Mouse (Mus musculus): ENCODE measurements around the gene Cabin1. TPM values are rescaled to one million over a fixed set of nuclear protein-coding genes. Genes with fewer than 3 reads are reported as not detected.

Gene Cabin1
- polyA plus RNA-seq, 1 experiment: 39.0 TPM

DNA sequence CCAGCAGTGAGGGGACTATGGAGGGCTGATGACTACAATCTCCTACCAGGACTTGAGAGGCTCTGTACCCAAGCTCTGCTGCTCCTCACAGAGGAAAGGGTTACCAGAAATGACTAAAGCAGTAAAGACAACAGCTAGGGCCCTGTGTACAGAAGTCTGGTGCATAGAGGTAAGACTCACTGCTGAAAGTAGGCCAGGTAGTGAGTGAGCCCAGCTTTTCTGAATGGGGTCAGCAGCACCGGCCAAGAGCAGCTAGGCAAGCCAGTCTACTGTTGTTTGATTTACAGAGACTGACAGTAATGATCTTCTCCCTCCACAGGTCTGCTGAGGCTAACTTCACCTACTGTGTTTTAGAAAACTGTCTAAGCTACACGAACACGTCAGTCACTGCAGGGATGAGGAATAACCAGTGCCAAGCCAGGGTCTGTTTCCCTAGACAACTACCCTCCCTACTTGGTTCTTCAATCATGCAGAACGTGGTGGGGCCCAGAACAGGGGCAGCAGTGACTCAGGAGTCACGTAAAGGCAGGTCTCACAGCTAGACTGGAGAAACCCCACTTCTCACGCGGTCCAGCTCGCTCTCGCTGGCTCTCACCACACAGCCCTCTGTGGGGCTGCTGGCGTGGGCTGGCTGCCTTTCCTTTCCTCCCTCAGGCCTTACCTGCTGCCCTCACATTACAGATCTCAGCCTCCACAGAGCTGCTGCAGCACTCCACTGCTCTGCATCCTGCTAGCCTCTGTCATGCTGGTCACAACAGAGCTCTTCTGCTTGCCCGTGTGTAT lies 70.5 kb downstream of the Cabin1 start:
- H3K4me1 ChIP-seq (ENCODE audit: control insufficient read depth, insufficient read depth, insufficient read length, low read length): no peaks in the 10 kb centered on the region
- H3K36me3 ChIP-seq (ENCODE audit: control insufficient read depth, insufficient read depth, low read length): peaks cover 65% of the 10 kb centered on the region
- H3K4me3 ChIP-seq (ENCODE audit: low read depth, low read length): no peak overlapping the region
- H3K27ac ChIP-seq (ENCODE audit: insufficient read depth, low read depth, low read length): no peak overlapping the region
- WGBS: 88% methylated on average over 11 of the region's 11 CpGs
- no peaks in the 10 kb centered on the region for H3K27me3 ChIP-seq (ENCODE audit: control insufficient read depth, insufficient read depth, low read length)
- TF ChIP-seq CTCF (IDR thresholded peaks at IDR 0.05; ENCODE audit: extremely low read depth, insufficient read length, insufficient replicate concordance, low read depth, low read length) (no peak), POLR2A (IDR thresholded peaks at IDR 0.05; ENCODE audit: low read depth, low read length) (no peak)

DNA sequence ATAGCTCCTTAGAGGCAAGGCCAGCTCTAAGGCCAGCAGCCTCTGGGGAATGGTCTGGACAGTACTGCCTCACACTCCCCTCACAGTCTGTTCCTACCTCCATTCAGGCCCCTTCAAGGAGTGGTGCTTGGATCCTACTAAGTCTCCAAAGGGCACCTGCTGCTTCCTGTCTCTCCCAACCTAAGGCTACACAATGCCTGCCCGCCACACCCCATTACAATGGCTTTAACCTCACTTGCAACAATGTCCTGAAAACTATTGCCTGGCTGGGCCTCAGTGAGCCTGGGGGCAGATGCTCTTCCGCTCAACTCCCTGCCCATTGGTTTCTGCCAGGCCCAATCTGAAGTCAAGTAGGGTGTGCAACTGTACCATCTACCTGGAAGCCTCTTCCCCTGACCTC lies 75.5 kb downstream of the Cabin1 start:
- Histone ChIP-seq H3K4me1 (ENCODE audit: control insufficient read depth, insufficient read depth, insufficient read length, low read length) (peaks cover 7% of the 10 kb centered on the region; the same call in 1 of the 2 replicates), H3K27me3 (ENCODE audit: control insufficient read depth, insufficient read depth, low read length) (no peaks in the 10 kb centered on the region), H3K4me3 (ENCODE audit: low read depth, low read length) (no peak overlapping the region), H3K27ac (ENCODE audit: insufficient read depth, low read depth, low read length) (no peak overlapping the region), H3K36me3 (ENCODE audit: control insufficient read depth, insufficient read depth, low read length) (peaks cover 49% of the 10 kb centered on the region)
- TF ChIP-seq POLR2A (IDR thresholded peaks at IDR 0.05; ENCODE audit: low read depth, low read length) (no peak), CTCF (IDR thresholded peaks at IDR 0.05; ENCODE audit: extremely low read depth, insufficient read length, insufficient replicate concordance, low read depth, low read length) (no peak)
- WGBS: 96% methylated on average over 2 of the region's 2 CpGs

DNA sequence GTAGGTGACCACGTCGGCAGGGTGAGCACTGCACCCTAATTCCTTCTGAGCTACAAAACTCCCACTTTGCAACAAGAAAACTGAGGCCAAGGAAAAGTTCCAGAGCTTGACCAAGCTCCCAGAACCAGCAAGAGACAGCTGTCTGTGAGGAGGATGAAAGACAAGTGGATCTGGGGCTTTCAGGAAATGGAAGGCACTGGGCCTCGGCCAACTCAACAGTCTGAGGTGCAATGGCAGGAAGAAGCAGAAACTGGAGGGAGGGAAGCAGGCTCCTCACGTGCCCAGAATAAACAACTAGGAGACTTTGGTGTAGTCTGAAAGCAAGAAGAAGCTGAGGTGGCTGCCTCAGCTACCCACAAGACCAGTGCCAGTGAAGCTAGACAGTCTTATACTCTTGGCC lies 77.4 kb downstream of the Cabin1 start:
- H3K4me3 ChIP-seq (ENCODE audit: low read depth, low read length): no peak overlapping the region
- TF ChIP-seq POLR2A (IDR thresholded peaks at IDR 0.05; ENCODE audit: low read depth, low read length) (no peak), CTCF (IDR thresholded peaks at IDR 0.05; ENCODE audit: extremely low read depth, insufficient read length, insufficient replicate concordance, low read depth, low read length) (no peak)
- peaks cover 43% of the 10 kb centered on the region for H3K36me3 ChIP-seq (ENCODE audit: control insufficient read depth, insufficient read depth, low read length)
- no peaks in the 10 kb centered on the region for H3K27me3 ChIP-seq (ENCODE audit: control insufficient read depth, insufficient read depth, low read length)
- WGBS: 68% methylated on average over 4 of the region's 4 CpGs
- H3K4me1 ChIP-seq (ENCODE audit: control insufficient read depth, insufficient read depth, insufficient read length, low read length): peaks cover 8% of the 10 kb centered on the region; the same call in 1 of the 2 replicates
- no peak overlapping the region for H3K27ac ChIP-seq (ENCODE audit: insufficient read depth, low read depth, low read length)

DNA sequence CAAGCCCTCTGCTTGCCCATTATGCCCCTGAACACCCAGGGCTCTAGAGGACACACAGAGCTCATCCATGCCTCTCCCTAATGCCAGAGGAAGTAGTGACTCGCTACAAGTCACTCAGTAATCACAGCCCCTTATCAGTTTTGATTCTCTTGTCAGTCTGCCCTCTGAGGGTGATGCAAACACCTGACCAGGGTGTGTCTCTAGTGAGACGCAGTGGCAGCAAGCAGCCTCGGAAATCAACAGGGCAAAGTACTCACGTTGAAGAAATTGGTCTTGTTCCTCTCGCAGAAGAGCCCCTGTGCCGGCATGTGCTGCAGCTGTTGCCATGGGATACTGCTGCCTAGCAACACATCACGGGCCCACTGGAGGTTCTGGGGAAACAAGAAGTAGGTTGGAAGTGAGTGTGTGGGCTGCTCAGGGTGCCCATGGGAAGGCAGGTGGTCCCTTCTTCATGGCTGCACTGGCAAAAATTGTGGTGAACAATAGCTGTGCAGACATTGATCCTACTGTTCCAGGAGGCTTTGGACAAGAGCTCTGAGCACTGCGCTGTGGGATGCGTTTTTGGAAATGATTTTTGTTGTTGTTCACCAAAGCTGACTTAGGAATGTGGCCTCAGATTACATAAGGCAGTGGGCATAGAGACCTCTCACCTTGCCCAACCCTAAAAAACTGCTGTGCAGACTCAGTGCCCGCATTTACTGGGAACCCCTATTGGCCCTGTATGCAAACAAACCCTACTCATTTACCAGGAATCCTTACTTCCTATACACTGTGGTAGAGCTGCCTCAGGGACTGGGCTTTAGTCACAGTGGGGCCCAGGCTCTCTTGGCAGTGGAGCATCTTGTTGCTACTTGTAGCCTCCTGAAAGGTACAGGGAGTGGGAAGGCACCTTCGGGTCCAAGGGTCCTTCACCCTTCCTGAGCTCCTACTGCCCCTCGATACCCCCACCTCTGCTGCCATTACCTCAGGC lies 79.8 kb downstream of the Cabin1 start:
- Histone ChIP-seq H3K4me1 (ENCODE audit: control insufficient read depth, insufficient read depth, insufficient read length, low read length) (peaks cover 8% of the 10 kb centered on the region; the same call in 1 of the 2 replicates), H3K4me3 (ENCODE audit: low read depth, low read length) (no peak overlapping the region)
- no peak for TF ChIP-seq POLR2A (IDR thresholded peaks at IDR 0.05; ENCODE audit: low read depth, low read length)
- TF ChIP-seq CTCF (IDR thresholded peaks at IDR 0.05; ENCODE audit: extremely low read depth, insufficient read length, insufficient replicate concordance, low read depth, low read length): no peak

DNA sequence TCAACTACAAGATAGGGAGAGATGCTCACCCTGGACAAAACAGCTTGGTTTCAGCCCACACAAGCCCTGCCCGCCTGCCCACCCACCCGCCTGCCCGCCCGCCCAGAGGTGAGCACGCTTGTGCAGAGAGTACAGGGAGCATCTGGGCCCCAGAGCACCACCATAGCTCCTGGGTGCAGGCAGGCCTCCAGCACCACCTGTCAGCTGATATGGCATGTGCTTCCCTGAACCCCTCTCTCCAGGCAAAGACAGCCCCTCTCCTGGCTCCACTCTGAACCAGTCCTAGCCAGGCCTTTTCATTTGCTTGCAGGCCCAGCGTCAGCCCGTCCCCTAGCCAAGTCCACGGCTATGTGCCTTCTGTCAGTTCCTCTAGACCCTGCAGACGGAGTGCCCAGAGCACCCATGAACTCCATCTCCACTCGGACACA lies 83.6 kb downstream of the Cabin1 start:
- WGBS: 94% methylated on average over 10 of the region's 10 CpGs

More for the DNA sequence above, 79.8 kb downstream of the Cabin1 start:
- peak overlapping the region; percentile 1; the same call in 1 of the 2 replicates for H3K27ac ChIP-seq (ENCODE audit: insufficient read depth, low read depth, low read length)
- H3K27me3 ChIP-seq (ENCODE audit: control insufficient read depth, insufficient read depth, low read length): no peaks in the 10 kb centered on the region
- H3K36me3 ChIP-seq (ENCODE audit: control insufficient read depth, insufficient read depth, low read length): peaks cover 30% of the 10 kb centered on the region
- 48% methylated on average over 12 of the region's 12 CpGs for WGBS

DNA sequence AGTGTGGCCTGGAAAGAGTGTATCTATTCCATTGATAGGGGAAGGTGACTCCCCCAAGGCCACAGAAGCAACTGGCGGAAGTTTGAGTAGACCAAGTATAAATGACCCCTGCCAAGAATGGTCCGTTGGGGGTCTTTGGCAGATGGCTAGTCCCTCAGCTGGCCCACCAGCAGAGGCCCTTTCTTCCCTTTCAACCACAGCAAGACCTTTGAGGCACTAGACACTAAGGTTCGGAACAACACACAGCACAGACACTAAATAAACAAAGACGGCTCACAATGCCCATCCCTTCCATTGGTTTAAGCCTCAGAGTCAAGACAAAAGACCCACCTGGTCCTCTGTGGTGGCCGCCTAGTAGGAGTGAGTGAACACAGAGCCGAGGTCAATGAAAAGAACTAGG lies 84.9 kb downstream of the Cabin1 start:
- Histone ChIP-seq H3K36me3 (ENCODE audit: control insufficient read depth, insufficient read depth, low read length) (peaks cover 14% of the 10 kb centered on the region), H3K4me3 (ENCODE audit: low read depth, low read length) (no peak overlapping the region), H3K27ac (ENCODE audit: insufficient read depth, low read depth, low read length) (no peak overlapping the region), H3K4me1 (ENCODE audit: control insufficient read depth, insufficient read depth, insufficient read length, low read length) (peaks cover 15% of the 10 kb centered on the region; the same call in 1 of the 2 replicates), H3K27me3 (ENCODE audit: control insufficient read depth, insufficient read depth, low read length) (no peaks in the 10 kb centered on the region)
- TF ChIP-seq CTCF (IDR thresholded peaks at IDR 0.05; ENCODE audit: extremely low read depth, insufficient read length, insufficient replicate concordance, low read depth, low read length) (no peak), POLR2A (IDR thresholded peaks at IDR 0.05; ENCODE audit: low read depth, low read length) (no peak)
- WGBS: 94% methylated on average over 6 of the region's 6 CpGs

More for the DNA sequence above, 83.6 kb downstream of the Cabin1 start:
- no peak overlapping the region for H3K4me3 ChIP-seq (ENCODE audit: low read depth, low read length)
- no peaks in the 10 kb centered on the region for H3K27me3 ChIP-seq (ENCODE audit: control insufficient read depth, insufficient read depth, low read length)
- H3K27ac ChIP-seq (ENCODE audit: insufficient read depth, low read depth, low read length): no peak overlapping the region
- peaks cover 14% of the 10 kb centered on the region for H3K36me3 ChIP-seq (ENCODE audit: control insufficient read depth, insufficient read depth, low read length)
- H3K4me1 ChIP-seq (ENCODE audit: control insufficient read depth, insufficient read depth, insufficient read length, low read length): peaks cover 17% of the 10 kb centered on the region; the same call in 1 of the 2 replicates
- TF ChIP-seq CTCF (IDR thresholded peaks at IDR 0.05; ENCODE audit: extremely low read depth, insufficient read length, insufficient replicate concordance, low read depth, low read length): no peak
- no peak for TF ChIP-seq POLR2A (IDR thresholded peaks at IDR 0.05; ENCODE audit: low read depth, low read length)
